Mouse (Mus musculus): ENCODE data around the gene Lcn9.

- TF ChIP-seq CTCF (IDR thresholded peaks at IDR 0.05; ENCODE audit: insufficient read depth, low read length), result no peak
- TF ChIP-seq POLR2A (IDR thresholded peaks at IDR 0.05; ENCODE audit: borderline replicate concordance, extremely low read depth, low read depth, low read length), result no peak
These were observed 19.8 kb downstream of the Lcn9 start for GRCm38 (mm10) chr2:25842758-25843157.
